Mouse (Mus musculus): Measurements from ENCODE around the gene Sdk2. TPM values are rescaled to one million over a fixed set of nuclear protein-coding genes. Genes with fewer than 3 reads are reported as not detected.

The Sdk2 gene
- total and polyA plus RNA-seq, 2 experiments from 2014 or later = 1.9 to 18.5 TPM

- TF ChIP-seq CTCF (IDR thresholded peaks at IDR 0.05; ENCODE audit: low read depth) = no peak
- no peaks in the 10 kb centered on the region for H3K4me1 ChIP-seq (ENCODE audit: insufficient read depth)
- H3K36me3 ChIP-seq (ENCODE audit: insufficient read depth) = no peaks in the 10 kb centered on the region
- H3K9ac ChIP-seq = no peak overlapping the region
- H3K27ac ChIP-seq (ENCODE audit: low read depth, low read length) = no peak overlapping the region
- ATAC-seq (no peak), DNase-seq (no peak)
- H3K4me2 ChIP-seq (ENCODE audit: low read depth) = no peak overlapping the region
- H3K4me3 ChIP-seq (ENCODE audit: low read depth, low read length) = no peak overlapping the region
- H3K27me3 ChIP-seq (ENCODE audit: insufficient read depth, low read length) = no peaks in the 10 kb centered on the region
- WGBS = 98% methylated on average over 3 of the region's 3 CpGs
- H3K9me3 ChIP-seq (ENCODE audit: low read length) = no peaks in the 10 kb centered on the region
These were observed 68.1 kb downstream of the Sdk2 start for GRCm38 (mm10) chr11:113998702-113999101.

GRCm38 (mm10) chr11:113993921-113994320 is 72.9 kb downstream of the Sdk2 start:
- peaks cover 8% of the 10 kb centered on the region; the same call in 1 of the 2 replicates for H3K4me1 ChIP-seq (ENCODE audit: insufficient read depth)
- no peak overlapping the region for H3K9ac ChIP-seq
- no peak for TF ChIP-seq CTCF (IDR thresholded peaks at IDR 0.05; ENCODE audit: low read depth)
- 98% methylated on average over 6 of the region's 6 CpGs for WGBS
- H3K4me2 ChIP-seq (ENCODE audit: low read depth) = no peak overlapping the region
- no peaks in the 10 kb centered on the region for H3K36me3 ChIP-seq (ENCODE audit: insufficient read depth)
- H3K9me3 ChIP-seq (ENCODE audit: low read length) = no peaks in the 10 kb centered on the region
- H3K4me3 ChIP-seq (ENCODE audit: low read depth, low read length) = no peak overlapping the region
- H3K27me3 ChIP-seq (ENCODE audit: insufficient read depth, low read length) = no peaks in the 10 kb centered on the region
- no peak for DNase-seq
- ATAC-seq = no peak
- no peak overlapping the region for H3K27ac ChIP-seq (ENCODE audit: low read depth, low read length)

- no peak overlapping the region for H3K4me3 ChIP-seq (ENCODE audit: low read depth, low read length)
- H3K9ac ChIP-seq = no peak overlapping the region
- WGBS = 37% methylated on average over 10 of the region's 10 CpGs
- no peaks in the 10 kb centered on the region for H3K9me3 ChIP-seq (ENCODE audit: low read length)
- H3K36me3 ChIP-seq (ENCODE audit: insufficient read depth) = no peaks in the 10 kb centered on the region
- no peak overlapping the region for H3K4me2 ChIP-seq (ENCODE audit: low read depth)
- no peak for TF ChIP-seq CTCF (IDR thresholded peaks at IDR 0.05; ENCODE audit: low read depth)
- no peak overlapping the region for H3K27ac ChIP-seq (ENCODE audit: low read depth, low read length)
- no peak for DNase-seq
- H3K4me1 ChIP-seq (ENCODE audit: insufficient read depth) = peaks cover 8% of the 10 kb centered on the region; the same call in 1 of the 2 replicates
- no peak for ATAC-seq
- no peaks in the 10 kb centered on the region for H3K27me3 ChIP-seq (ENCODE audit: insufficient read depth, low read length)
These were observed 74.0 kb downstream of the Sdk2 start for GRCm38 (mm10) chr11:113992894-113993293.

- no peak overlapping the region for H3K9ac ChIP-seq
- H3K27ac ChIP-seq (ENCODE audit: low read depth, low read length) = no peak overlapping the region
- no peak overlapping the region for H3K4me2 ChIP-seq (ENCODE audit: low read depth)
- no peaks in the 10 kb centered on the region for H3K36me3 ChIP-seq (ENCODE audit: insufficient read depth)
- H3K27me3 ChIP-seq (ENCODE audit: insufficient read depth, low read length) = no peaks in the 10 kb centered on the region
- H3K9me3 ChIP-seq (ENCODE audit: low read length) = no peaks in the 10 kb centered on the region
- no peak for ATAC-seq
- no peak for TF ChIP-seq CTCF (IDR thresholded peaks at IDR 0.05; ENCODE audit: low read depth)
- H3K4me3 ChIP-seq (ENCODE audit: low read depth, low read length) = no peak overlapping the region
- no peak for DNase-seq
- 45% methylated on average over 8 of the region's 8 CpGs for WGBS
- peaks cover 8% of the 10 kb centered on the region; the same call in 1 of the 2 replicates for H3K4me1 ChIP-seq (ENCODE audit: insufficient read depth)
These were observed 75.0 kb downstream of the Sdk2 start for GRCm38 (mm10) chr11:113991886-113992285.

GRCm38 (mm10) chr11:113990466-113990865 is 76.4 kb downstream of the Sdk2 start:
- peak overlapping the region; percentile 25; the same call in 1 of the 2 replicates for H3K4me3 ChIP-seq (ENCODE audit: low read depth, low read length)
- peak overlapping the region; percentile 19; the same call in 1 of the 2 replicates for H3K9ac ChIP-seq
- H3K9me3 ChIP-seq (ENCODE audit: low read length) = no peaks in the 10 kb centered on the region
- H3K4me1 ChIP-seq (ENCODE audit: insufficient read depth) = peaks cover 8% of the 10 kb centered on the region; the same call in 1 of the 2 replicates
- H3K27me3 ChIP-seq (ENCODE audit: insufficient read depth, low read length) = no peaks in the 10 kb centered on the region
- ATAC-seq (peak; percentile 93), DNase-seq (peak; percentile 89)
- WGBS = 0% methylated on average over 6 of the region's 6 CpGs
- peak overlapping the region; percentile 37; the same call in 1 of the 2 replicates for H3K27ac ChIP-seq (ENCODE audit: low read depth, low read length)
- TF ChIP-seq CTCF (IDR thresholded peaks at IDR 0.05; ENCODE audit: low read depth) = no peak
- peak overlapping the region; percentile 44 for H3K4me2 ChIP-seq (ENCODE audit: low read depth)
- no peaks in the 10 kb centered on the region for H3K36me3 ChIP-seq (ENCODE audit: insufficient read depth)

GRCm38 (mm10) chr11:113990065-113990464 is 76.8 kb downstream of the Sdk2 start:
- 31% methylated on average over 4 of the region's 4 CpGs for WGBS

GRCm38 (mm10) chr11:113985826-113986416 is 80.9 kb downstream of the Sdk2 start:
- 32% methylated on average over 5 of the region's 5 CpGs for WGBS

More at GRCm38 (mm10) chr11:113990065-113990464, 76.8 kb downstream of the Sdk2 start:
- DNase-seq = peak; percentile 47
- TF ChIP-seq CTCF (IDR thresholded peaks at IDR 0.05; ENCODE audit: low read depth) = no peak
- Histone ChIP-seq H3K27ac (ENCODE audit: low read depth, low read length) (peak overlapping the region; percentile 37; the same call in 1 of the 2 replicates), H3K4me1 (ENCODE audit: insufficient read depth) (peaks cover 8% of the 10 kb centered on the region; the same call in 1 of the 2 replicates), H3K4me3 (ENCODE audit: low read depth, low read length) (peak overlapping the region; percentile 25; the same call in 1 of the 2 replicates), H3K9ac (peak overlapping the region; percentile 19; the same call in 1 of the 2 replicates), H3K4me2 (ENCODE audit: low read depth) (peak overlapping the region; percentile 44), H3K27me3 (ENCODE audit: insufficient read depth, low read length) (no peaks in the 10 kb centered on the region), H3K36me3 (ENCODE audit: insufficient read depth) (no peaks in the 10 kb centered on the region), H3K9me3 (ENCODE audit: low read length) (no peaks in the 10 kb centered on the region)
- peak; percentile 27 for ATAC-seq

More at GRCm38 (mm10) chr11:113985826-113986416, 80.9 kb downstream of the Sdk2 start:
- Histone ChIP-seq H3K27me3 (ENCODE audit: insufficient read depth, low read length) (no peaks in the 10 kb centered on the region), H3K4me2 (ENCODE audit: low read depth) (no peak overlapping the region), H3K4me1 (ENCODE audit: insufficient read depth) (peaks cover 5% of the 10 kb centered on the region; the same call in 1 of the 2 replicates), H3K9me3 (ENCODE audit: low read length) (no peaks in the 10 kb centered on the region), H3K27ac (ENCODE audit: low read depth, low read length) (no peak overlapping the region), H3K9ac (no peak overlapping the region), H3K36me3 (ENCODE audit: insufficient read depth) (no peaks in the 10 kb centered on the region), H3K4me3 (ENCODE audit: low read depth, low read length) (no peak overlapping the region)
- ATAC-seq (no peak), DNase-seq (no peak)
- no peak for TF ChIP-seq CTCF (IDR thresholded peaks at IDR 0.05; ENCODE audit: low read depth)

Measured in forebrain, postnatal 0 days (tissue).